Mouse (Mus musculus): ENCODE measurements around the gene Top3a. TPM values are rescaled to one million over a fixed set of nuclear protein-coding genes. Genes with fewer than 3 reads are reported as not detected.

Gene Top3a
- polyA plus RNA-seq, 1 experiment, result 10.2 TPM

GRCm38 (mm10) chr11:60699524-60700075 is 77.6 kb downstream of the Top3a start, which contains the start of gene Llgl1:
TSS of gene Llgl1 (plus strand) at chr11:60699723.
- no peak for TF ChIP-seq CTCF (IDR thresholded peaks at IDR 0.05; ENCODE audit: borderline replicate concordance, extremely low read depth, insufficient read depth, insufficient read length)
- peak; percentile 84 for TF ChIP-seq POLR2A (IDR thresholded peaks at IDR 0.05; ENCODE audit: borderline replicate concordance, extremely low read depth, insufficient read depth, insufficient read length, poor library complexity, severe bottlenecking)
- peak; percentile 98 for DNase-seq (ENCODE audit: low read depth)

- TF ChIP-seq CTCF (IDR thresholded peaks at IDR 0.05; ENCODE audit: borderline replicate concordance, extremely low read depth, insufficient read depth, insufficient read length) (no peak), POLR2A (IDR thresholded peaks at IDR 0.05; ENCODE audit: borderline replicate concordance, extremely low read depth, insufficient read depth, insufficient read length, poor library complexity, severe bottlenecking) (peak; percentile 38; the same call in 1 of the 2 replicates)
- DNase-seq (ENCODE audit: low read depth), result peak; percentile 85
Observed at GRCm38 (mm10) chr11:60698806-60699523, 78.2 kb downstream of the Top3a start.

DNA sequence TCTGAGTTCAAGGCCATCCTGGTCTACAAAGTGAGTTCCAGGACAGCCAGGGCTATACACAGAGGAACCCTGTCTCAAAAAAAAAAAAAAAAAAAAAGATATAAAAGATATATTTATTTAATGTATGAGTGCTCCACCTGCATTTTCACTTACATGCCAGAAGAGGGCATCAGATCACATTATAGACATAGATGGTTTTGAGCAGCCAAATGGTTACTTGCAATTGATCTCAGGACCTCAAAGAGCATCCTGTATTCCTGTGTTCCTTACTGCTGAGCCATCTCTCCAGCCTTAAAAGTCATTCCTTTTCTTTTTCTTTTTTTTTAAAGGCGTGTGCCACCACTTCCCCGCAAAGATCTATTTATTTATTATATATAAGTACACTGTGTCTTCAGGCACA is 79.6 kb downstream of the Top3a start:
- TF ChIP-seq POLR2A (IDR thresholded peaks at IDR 0.05; ENCODE audit: borderline replicate concordance, extremely low read depth, insufficient read depth, insufficient read length, poor library complexity, severe bottlenecking) (no peak), CTCF (IDR thresholded peaks at IDR 0.05; ENCODE audit: borderline replicate concordance, extremely low read depth, insufficient read depth, insufficient read length) (0 out of 2 replicates have a peak, but pooled peaks have one; percentile 30)
- DNase-seq (ENCODE audit: low read depth), result peak; percentile 57

DNA sequence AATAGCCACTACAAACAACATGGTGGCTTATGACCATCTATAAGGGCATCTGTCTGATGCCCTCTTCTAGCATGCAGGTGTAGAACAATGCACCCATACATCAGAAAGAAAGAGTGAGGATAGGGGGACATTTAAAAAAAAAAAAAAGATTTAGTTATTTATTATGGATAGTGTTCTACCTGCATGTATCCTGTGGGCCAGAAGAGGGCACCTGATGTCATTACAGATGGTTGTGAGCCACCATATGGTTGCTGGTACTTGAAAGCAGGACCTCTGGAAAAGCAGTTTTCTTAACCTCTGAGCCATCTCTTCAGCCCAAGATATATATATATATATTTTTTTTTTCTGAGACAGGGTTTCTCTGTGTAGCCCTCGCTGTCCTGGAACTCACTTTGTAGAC is 81.0 kb downstream of the Top3a start:
- TF ChIP-seq POLR2A (IDR thresholded peaks at IDR 0.05; ENCODE audit: borderline replicate concordance, extremely low read depth, insufficient read depth, insufficient read length, poor library complexity, severe bottlenecking), result no peak
- no peak for TF ChIP-seq CTCF (IDR thresholded peaks at IDR 0.05; ENCODE audit: borderline replicate concordance, extremely low read depth, insufficient read depth, insufficient read length)
- DNase-seq (ENCODE audit: low read depth), result no peak

Other genes with a start within 250 kb of the Top3a start
- 15.8 and 22.4 TPM in 2 replicates for gene Alkbh5, start 241.0 kb downstream of the Top3a start, polyA plus RNA-seq (2012; rRNA removed)
- 123 and 152 TPM in 2 replicates for gene Llgl1, start 77.6 kb downstream of the Top3a start, polyA plus RNA-seq (2012; rRNA removed)
- 152 and 157 TPM in 2 replicates for gene Flii, start 50.1 kb downstream of the Top3a start, polyA plus RNA-seq (2012; rRNA removed)
- 27.9 and 29.9 TPM in 2 replicates for gene Mief2, start 49.0 kb downstream of the Top3a start, polyA plus RNA-seq (2012; rRNA removed)
- 9.9 and 13.0 TPM in 2 replicates for gene Smcr8, start 159 bp upstream of the Top3a start, polyA plus RNA-seq (2012; rRNA removed)
- gene Shmt1, start 34.4 kb upstream of the Top3a start, polyA plus RNA-seq (2012; rRNA removed), result 6.5 and 13.4 TPM in 2 replicates
- gene Dhrs7b, start 53.3 kb upstream of the Top3a start, polyA plus RNA-seq (2012; rRNA removed), result 15.5 and 16.2 TPM in 2 replicates
- 58.8 and 80.1 TPM in 2 replicates for gene Tmem11, start 101.9 kb upstream of the Top3a start, polyA plus RNA-seq (2012; rRNA removed)
- gene Natd1, start 137.4 kb upstream of the Top3a start, polyA plus RNA-seq (2012; rRNA removed), result 51.5 and 54.6 TPM in 2 replicates
- gene Map2k3, start 154.7 kb upstream of the Top3a start, polyA plus RNA-seq (2012; rRNA removed), result 14.7 and 17.3 TPM in 2 replicates
- gene Kcnj12, start 245.2 kb upstream of the Top3a start, polyA plus RNA-seq (2012; rRNA removed), result 4.4 and 7.3 TPM in 2 replicates

Data from brain, embryonic 14.5 days (tissue).